Mouse (Mus musculus) CH12.LX (cell line): Measurements from ENCODE around the gene Plin3. TPM values are rescaled to one million over a fixed set of nuclear protein-coding genes. Genes with fewer than 3 reads are reported as not detected.

Source experiments
- DNase-seq: peaks from one replicate; pipeline ENCODE4 v3.0.0-alpha.2; 2013; ENCODE audit errors: extremely low read depth
- H3K27ac ChIP-seq: 2 replicates; pipeline ENCODE4 v1.5.1; 2012; ENCODE audit warnings: low read depth, mild to moderate bottlenecking, control low read depth, moderate library complexity; ENCODE audit not compliant: insufficient read depth
- H3K27me3 ChIP-seq: replicated peaks from 2 replicates; pipeline ENCODE3; 2012; ENCODE audit warnings: inconsistent platforms
- H3K36me3 ChIP-seq, 2 experiments: replicated peaks in 1 of 2; 2 replicates each; pipeline versions ENCODE3 to v1.6.1; 2012; ENCODE audit warnings: inconsistent platforms in 1 of 2, low read length in 1 of 2, mild to moderate bottlenecking in 1 of 2, mixed read lengths in 1 of 2, moderate library complexity in 1 of 2; ENCODE audit not compliant: control insufficient read depth in 1 of 2, insufficient read depth in 1 of 2
- H3K4me1 ChIP-seq, 2 experiments: 2 replicates each; pipeline ENCODE4 v1.6.1; 2012; ENCODE audit warnings: inconsistent platforms in 1 of 2, moderate library complexity in 1 of 2; ENCODE audit not compliant: insufficient read depth in 2 of 2, control insufficient read depth in 1 of 2
- H3K4me2 ChIP-seq: 2 replicates; pipeline ENCODE4 v1.6.1; 2012; ENCODE audit warnings: low read depth, mild to moderate bottlenecking, control low read depth; ENCODE audit not compliant: poor library complexity, insufficient read depth, severe bottlenecking
- H3K4me3 ChIP-seq, 3 experiments: fragments of 150-350 bp in 1 of 3; sonication (generic) in 1 of 3; replicated peaks in 1 of 3; 2 replicates each; pipeline versions ENCODE3 to v1.5.1; 2011 to 2012; ENCODE audit warnings: low read depth in 2 of 3, low read length in 2 of 3, mild to moderate bottlenecking in 2 of 3, moderate library complexity in 2 of 3, control low read depth in 1 of 3, improper control_type of control experiment in 1 of 3, inconsistent platforms in 1 of 3, mixed read lengths in 1 of 3; ENCODE audit not compliant: poor library complexity in 1 of 3
- H3K79me2 ChIP-seq: replicated peaks from 2 replicates; pipeline ENCODE4 v1.6.1; 2012; ENCODE audit warnings: mild to moderate bottlenecking, moderate library complexity; ENCODE audit not compliant: control insufficient read depth, poor library complexity, insufficient read depth, severe bottlenecking; ENCODE audit errors: extremely low read depth
- H3K9ac ChIP-seq: 2 replicates; pipeline ENCODE4 v1.6.1; 2012; ENCODE audit warnings: low read depth, mild to moderate bottlenecking, control low read depth, moderate library complexity; ENCODE audit not compliant: insufficient read depth
- H3K9me3 ChIP-seq: replicated peaks from 2 replicates; pipeline ENCODE3; 2012; ENCODE audit warnings: low read length, inconsistent platforms, mixed read lengths
- CHD2 ChIP-seq: IDR thresholded peaks from 2 replicates; pipeline ENCODE4 v1.6.1; 2011; ENCODE audit warnings: low read length, improper control_type of control experiment
- CTCF ChIP-seq, 2 experiments: IDR thresholded peaks in 1 of 2; conservative IDR thresholded peaks in 1 of 2; 2 replicates each; pipeline ENCODE4 v1.5.1; 2011 to 2012; ENCODE audit warnings: low read depth in 2 of 2, low read length in 2 of 2, improper control_type of control experiment in 1 of 2, inconsistent platforms in 1 of 2, mild to moderate bottlenecking in 1 of 2, moderate library complexity in 1 of 2
- E2F4 ChIP-seq: IDR thresholded peaks from 2 replicates; pipeline ENCODE4 v1.6.1; 2011; ENCODE audit warnings: low read depth, low read length, improper control_type of control experiment; ENCODE audit not compliant: insufficient replicate concordance
- GABPA ChIP-seq: IDR thresholded peaks from 2 replicates; pipeline ENCODE4 v1.6.1; 2012; ENCODE audit warnings: low read depth, low read length, improper control_type of control experiment, inconsistent platforms; ENCODE audit not compliant: insufficient replicate concordance
- HCFC1 ChIP-seq: IDR thresholded peaks from 2 replicates; pipeline ENCODE4 v1.6.1; 2012; ENCODE audit warnings: low read depth, mild to moderate bottlenecking, inconsistent platforms, low read length, improper control_type of control experiment
- IRF4 ChIP-seq: IDR thresholded peaks from 2 replicates; pipeline ENCODE4 v1.6.1; 2014; ENCODE audit warnings: low read depth, mild to moderate bottlenecking, inconsistent platforms, low read length, improper control_type of control experiment
- JUND ChIP-seq: conservative IDR thresholded peaks from 2 replicates; pipeline ENCODE4 v1.6.1; 2011; ENCODE audit warnings: low read depth, low read length, improper control_type of control experiment
- KAT2A ChIP-seq: IDR thresholded peaks from 2 replicates; pipeline ENCODE4 v1.6.1; 2012; ENCODE audit warnings: low read length, improper control_type of control experiment, inconsistent platforms; ENCODE audit not compliant: insufficient replicate concordance
- MEF2A ChIP-seq: IDR thresholded peaks from 2 replicates; pipeline ENCODE4 v1.6.1; 2014; ENCODE audit warnings: low read depth, mild to moderate bottlenecking, inconsistent platforms, low read length, improper control_type of control experiment, borderline replicate concordance
- MYC ChIP-seq: IDR thresholded peaks from 2 replicates; pipeline ENCODE4 v1.6.1; 2011; ENCODE audit warnings: low read depth, mild to moderate bottlenecking, improper control_type of control experiment, low read length
- NELFE ChIP-seq: IDR thresholded peaks from 2 replicates; pipeline ENCODE4 v1.6.1; 2011; ENCODE audit warnings: low read depth, low read length, improper control_type of control experiment
- POLR2A ChIP-seq: IDR thresholded peaks from 2 replicates; pipeline ENCODE4 v1.6.1; 2011; ENCODE audit warnings: low read depth, mild to moderate bottlenecking, improper control_type of control experiment, low read length
- POLR2AphosphoS2 ChIP-seq: IDR thresholded peaks from 2 replicates; pipeline ENCODE4 v1.6.1; 2011; ENCODE audit warnings: low read depth, low read length, improper control_type of control experiment
- RAD21 ChIP-seq: IDR thresholded peaks from 2 replicates; pipeline ENCODE4 v1.6.1; 2011; ENCODE audit warnings: low read depth, mild to moderate bottlenecking, low read length, improper control_type of control experiment, moderate library complexity
- RCOR1 ChIP-seq: conservative IDR thresholded peaks from 2 replicates; pipeline ENCODE4 v1.6.1; 2012; ENCODE audit warnings: low read depth, mild to moderate bottlenecking, inconsistent platforms, low read length, improper control_type of control experiment
- SMC3 ChIP-seq: IDR thresholded peaks from 2 replicates; pipeline ENCODE4 v1.6.1; 2011; ENCODE audit warnings: low read depth, low read length, improper control_type of control experiment
- TBP ChIP-seq: conservative IDR thresholded peaks from 2 replicates; pipeline ENCODE4 v1.6.1; 2011; ENCODE audit warnings: low read depth, low read length, improper control_type of control experiment
- TCF12 ChIP-seq: IDR thresholded peaks from 2 replicates; pipeline ENCODE4 v1.6.1; 2014; ENCODE audit warnings: low read depth, mild to moderate bottlenecking, inconsistent platforms, low read length, improper control_type of control experiment
- USF1 ChIP-seq: IDR thresholded peaks from 2 replicates; pipeline ENCODE4 v1.6.1; 2014; ENCODE audit warnings: low read depth, mild to moderate bottlenecking, inconsistent platforms, low read length, improper control_type of control experiment
- USF2 ChIP-seq: conservative IDR thresholded peaks from 2 replicates; pipeline ENCODE4 v1.6.1; 2011; ENCODE audit warnings: low read depth, low read length, improper control_type of control experiment
- ZC3H11A ChIP-seq: IDR thresholded peaks from 2 replicates; pipeline ENCODE4 v1.6.1; 2012; ENCODE audit warnings: low read depth, mild to moderate bottlenecking, inconsistent platforms, low read length, improper control_type of control experiment
- ZKSCAN1 ChIP-seq: IDR thresholded peaks from 2 replicates; pipeline ENCODE4 v1.6.1; 2012; ENCODE audit warnings: low read depth, inconsistent platforms, low read length, improper control_type of control experiment, borderline replicate concordance
- ZMIZ1 ChIP-seq: IDR thresholded peaks from 2 replicates; pipeline ENCODE4 v1.6.1; 2012; ENCODE audit warnings: low read depth, mild to moderate bottlenecking, inconsistent platforms, low read length, improper control_type of control experiment
- ZNF384 ChIP-seq: IDR thresholded peaks from 2 replicates; pipeline ENCODE4 v1.6.1; 2012; ENCODE audit warnings: low read depth, low read length, improper control_type of control experiment, inconsistent platforms
- dilution Hi-C: fragments of 300-500 bp; cut with MboI; formaldehyde crosslinking; loops from 2 replicates; pipeline ENCODE4 v1.14.3; 2020; ENCODE audit warnings: low sequenced_read_pairs; ENCODE audit not compliant: extremely low pct_unique_long_range_greater_than_20kb, extremely low pct_ligation_motif_present
- in situ Hi-C: fragments of 300-500 bp; cut with MboI; formaldehyde crosslinking; loops from 3 replicates; pipeline ENCODE4 v1.14.3; 2019; ENCODE audit warnings: low sequenced_read_pairs, low pct_ligation_motif_present, low pct_unique_long_range_greater_than_20kb, mixed read lengths
- polyA plus RNA-seq: library from polyadenylated mRNA; unstranded; fragments of >175 nt; gene quantifications from 2 replicates; pipeline ENCODE4 v1.2.1, GENCODE M21; 2012; ENCODE audit warnings: low read depth; ENCODE audit not compliant: insufficient read length
- total RNA-seq, 2 experiments: library from RNA; depleted of rRNA; stranded (reverse); fragments of 300-350 nt in 1 of 2; fragments of >200 nt in 1 of 2; gene quantifications; 2 replicates each; pipeline ENCODE4 v1.2.3; 2012 to 2014

Gene Plin3
- total and polyA plus RNA-seq, 3 experiments, result 17.3 to 23.3 (median 18.5) TPM

DNA sequence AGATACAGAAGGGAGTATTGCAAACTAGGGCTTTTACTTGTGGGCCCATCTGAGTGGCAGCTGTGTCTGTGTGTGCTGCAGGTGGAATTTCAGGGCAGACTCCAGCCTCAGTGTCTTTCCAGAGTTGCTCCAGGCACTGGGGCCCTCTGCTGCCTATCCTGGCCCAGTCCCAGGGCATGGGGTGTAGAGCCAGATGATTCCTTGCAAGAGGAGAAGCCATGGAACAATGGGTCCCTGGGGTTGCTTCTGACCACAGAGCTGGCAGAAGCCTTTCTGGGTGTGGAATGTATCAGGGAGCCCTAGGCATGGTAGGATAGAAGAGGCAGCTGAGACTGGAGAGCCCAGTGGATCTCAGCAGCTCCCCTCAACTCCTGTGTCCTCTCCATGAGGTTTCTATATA is 38.6 kb upstream of the Plin3 start:
- Histone ChIP-seq H3K27me3 (no peaks in the 10 kb centered on the region), H3K4me1 (peaks cover 10 to 43% of the 10 kb centered on the region in 2 experiments), H3K4me2 (no peak overlapping the region), H3K4me3 (no peak overlapping the region), H3K9ac (no peak overlapping the region), H3K9me3 (no peaks in the 10 kb centered on the region), H3K36me3 (peaks cover 0 to 29% of the 10 kb centered on the region in 2 experiments), H3K27ac (no peak overlapping the region), H3K79me2 (peaks cover 5% of the 10 kb centered on the region)
- dilution Hi-C loops, result no loop called here
- DNase-seq, result no peak
- in situ Hi-C loops, result no loop called here
- TF ChIP-seq GABPA (no peak), JUND (no peak), RAD21 (no peak), TBP (no peak), HCFC1 (no peak), TCF12 (no peak), ZC3H11A (no peak), RCOR1 (no peak), KAT2A (no peak), SMC3 (no peak), MEF2A (no peak), IRF4 (no peak), CTCF (conservative IDR thresholded peaks at IDR 0.05 in 1 of 2, IDR thresholded peaks at IDR 0.05 in 1 of 2; ENCODE audit: low read depth in 2 of 2, low read length in 2 of 2) (no peak)

DNA sequence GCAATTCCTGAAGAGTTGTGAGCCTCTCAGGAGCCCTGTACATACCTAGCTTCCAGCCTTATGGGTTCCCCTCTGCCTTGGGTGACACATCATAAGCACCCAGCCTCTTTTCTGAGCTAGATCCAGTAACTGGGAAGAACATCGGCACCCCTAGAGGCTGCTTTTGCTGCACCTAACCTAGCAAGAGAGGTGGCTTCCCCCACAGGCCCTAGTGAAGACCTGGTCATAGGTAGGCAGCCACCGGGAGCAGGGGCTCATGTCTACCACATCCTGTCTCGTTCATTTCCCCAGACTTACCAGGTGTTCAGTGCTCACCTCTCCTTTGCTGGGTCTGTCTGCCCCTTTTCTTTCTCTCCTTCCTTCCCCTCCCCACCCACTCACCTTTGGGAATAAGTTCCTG is 37.7 kb upstream of the Plin3 start:
- no peaks in the 10 kb centered on the region for H3K9me3 ChIP-seq
- dilution Hi-C loops (no loop called here), in situ Hi-C loops (no loop called here)
- TF ChIP-seq NELFE, result no peak
- TF ChIP-seq MYC, result no peak
- no peak for TF ChIP-seq USF2
- TF ChIP-seq CTCF (conservative IDR thresholded peaks at IDR 0.05 in 1 of 2, IDR thresholded peaks at IDR 0.05 in 1 of 2; ENCODE audit: low read depth in 2 of 2, low read length in 2 of 2), result peak in 1 of 2 experiments; percentile 20; a peak in 1 of 4 replicates
- TF ChIP-seq GABPA, result no peak
- TF ChIP-seq RAD21, result peak; percentile 2
- TF ChIP-seq ZNF384, result no peak
- TF ChIP-seq ZKSCAN1, result no peak
- TF ChIP-seq E2F4, result no peak
- no peak for TF ChIP-seq POLR2A
- no peak for TF ChIP-seq CHD2
- TF ChIP-seq POLR2AphosphoS2, result no peak
- TF ChIP-seq USF1, result no peak
- TF ChIP-seq ZMIZ1, result no peak
- no peak for TF ChIP-seq HCFC1
- no peak overlapping the region for H3K4me3 ChIP-seq
- no peak overlapping the region for H3K4me2 ChIP-seq
- peaks cover 10 to 43% of the 10 kb centered on the region in 2 experiments for H3K4me1 ChIP-seq
- peaks cover 5% of the 10 kb centered on the region for H3K79me2 ChIP-seq
- H3K27ac ChIP-seq, result no peak overlapping the region
- no peaks in the 10 kb centered on the region for H3K27me3 ChIP-seq
- H3K36me3 ChIP-seq, result peaks cover 0 to 22% of the 10 kb centered on the region in 2 experiments
- no peak for DNase-seq
- H3K9ac ChIP-seq, result no peak overlapping the region
